Mouse (Mus musculus) thymus, adult 2 months (tissue): ENCODE data around the gene Xpot. TPM values are rescaled to one million over a fixed set of nuclear protein-coding genes. Genes with fewer than 3 reads are reported as not detected.

Source experiments
- DNase-seq: peaks from one replicate; pipeline ENCODE4 v3.0.0; 2021
- H3K27ac ChIP-seq: fragments of 200-500 bp; 2 replicates; pipeline ENCODE4 v1.5.1; 2012; ENCODE audit warnings: low read length, control low read depth; ENCODE audit not compliant: control insufficient read depth, insufficient read depth
- H3K27me3 ChIP-seq: fragments of 200-500 bp; 2 replicates; pipeline ENCODE4 v1.6.1; 2012; ENCODE audit warnings: mild to moderate bottlenecking, low read length, moderate library complexity, mixed read lengths; ENCODE audit not compliant: control insufficient read depth, insufficient read depth
- H3K36me3 ChIP-seq: fragments of 200-500 bp; 2 replicates; pipeline ENCODE4 v1.6.1; 2012; ENCODE audit warnings: mild to moderate bottlenecking, low read length, moderate library complexity; ENCODE audit not compliant: control insufficient read depth, insufficient read depth
- H3K4me1 ChIP-seq: fragments of 200-500 bp; replicated peaks from 2 replicates; pipeline ENCODE4 v1.6.1; 2012; ENCODE audit warnings: low read length; ENCODE audit not compliant: control insufficient read depth, insufficient read depth
- H3K4me3 ChIP-seq: fragments of 200-500 bp; 2 replicates; pipeline ENCODE4 v1.5.1; 2012; ENCODE audit warnings: mild to moderate bottlenecking, low read length, control low read depth, moderate library complexity; ENCODE audit not compliant: control insufficient read depth, insufficient read depth
- CTCF ChIP-seq: fragments of 200-500 bp; IDR thresholded peaks from 2 replicates; pipeline ENCODE4 v1.5.1; 2012; ENCODE audit warnings: mild to moderate bottlenecking, control low read depth, low read length, moderate library complexity, borderline replicate concordance; ENCODE audit not compliant: control insufficient read depth, poor library complexity, insufficient read depth; ENCODE audit errors: extremely low read depth
- POLR2A ChIP-seq: fragments of 200-500 bp; IDR thresholded peaks from 2 replicates; pipeline ENCODE4 v1.6.1; 2012; ENCODE audit warnings: mild to moderate bottlenecking, low read length, control low read depth, moderate library complexity; ENCODE audit not compliant: control insufficient read depth, poor library complexity, insufficient read depth; ENCODE audit errors: extremely low read depth
- WGBS: fragments of 180-500 bp; shearing (Covaris S2); methylation state at CpG from one replicate; pipeline ENCODE4 v1.1.7; 2018; 5-methylcytosine and 5-hydroxymethylcytosine counted together
- polyA plus RNA-seq: library from polyadenylated mRNA; depleted of rRNA; stranded (reverse); fragments of >200 nt; gene quantifications from 2 replicates; pipeline ENCODE4 v1.2.3, GENCODE M21; 2012

Xpot gene
- polyA plus RNA-seq, 1 experiment = 80.9 TPM

- Histone ChIP-seq H3K4me3 (no peak overlapping the region), H3K27ac (no peak overlapping the region), H3K36me3 (peaks cover 3% of the 10 kb centered on the region; the same call in 1 of the 2 replicates), H3K4me1 (no peaks in the 10 kb centered on the region; the same call in 1 of the 2 replicates), H3K27me3 (no peaks in the 10 kb centered on the region)
- 12% methylated on average over 9 of the region's 9 CpGs for WGBS
- no peak for DNase-seq
- TF ChIP-seq CTCF (no peak), POLR2A (no peak)
These were observed 1.1 kb downstream of the Xpot start for GRCm38 (mm10) chr10:121625006-121625405.

- DNase-seq = no peak
- Histone ChIP-seq H3K4me1 (no peaks in the 10 kb centered on the region; the same call in 1 of the 2 replicates), H3K27me3 (no peaks in the 10 kb centered on the region), H3K27ac (no peak overlapping the region), H3K4me3 (no peak overlapping the region), H3K36me3 (peaks cover 3% of the 10 kb centered on the region; the same call in 1 of the 2 replicates)
- TF ChIP-seq CTCF (no peak), POLR2A (no peak)
- 88% methylated on average over 7 of the region's 7 CpGs for WGBS
These were observed 2.5 kb downstream of the Xpot start for GRCm38 (mm10) chr10:121623670-121624069.

- Histone ChIP-seq H3K27ac (no peak overlapping the region), H3K4me1 (no peaks in the 10 kb centered on the region; the same call in 1 of the 2 replicates), H3K36me3 (peaks cover 10% of the 10 kb centered on the region), H3K4me3 (no peak overlapping the region), H3K27me3 (no peaks in the 10 kb centered on the region)
- no peak for DNase-seq
- WGBS = 94% methylated on average over 6 of the region's 6 CpGs
- no peak for TF ChIP-seq POLR2A
- no peak for TF ChIP-seq CTCF
These were observed 3.7 kb downstream of the Xpot start for GRCm38 (mm10) chr10:121622431-121622830.

- Histone ChIP-seq H3K36me3 (peaks cover 45% of the 10 kb centered on the region), H3K4me1 (no peaks in the 10 kb centered on the region), H3K4me3 (no peak overlapping the region), H3K27me3 (no peaks in the 10 kb centered on the region), H3K27ac (no peak overlapping the region)
- DNase-seq = no peak
- TF ChIP-seq CTCF (no peak), POLR2A (no peak)
- whole genome bisulfite sequencing = 97% methylated on average over 7 of the region's 7 CpGs
These were observed 10.2 kb downstream of the Xpot start for GRCm38 (mm10) chr10:121615935-121616334.

GRCm38 (mm10) chr10:121615146-121615870, 10.8 kb downstream of the Xpot start:
- Histone ChIP-seq H3K4me1 (no peaks in the 10 kb centered on the region), H3K27me3 (no peaks in the 10 kb centered on the region), H3K36me3 (peaks cover 41% of the 10 kb centered on the region), H3K4me3 (no peak overlapping the region), H3K27ac (no peak overlapping the region)
- TF ChIP-seq POLR2A = no peak
- DNase-seq = no peak
- WGBS = 98% methylated on average over 13 of the region's 13 CpGs

- Histone ChIP-seq H3K36me3 (peaks cover 41% of the 10 kb centered on the region), H3K27ac (no peak overlapping the region), H3K4me1 (no peaks in the 10 kb centered on the region), H3K27me3 (no peaks in the 10 kb centered on the region), H3K4me3 (no peak overlapping the region)
- TF ChIP-seq POLR2A (no peak), CTCF (no peak)
- no peak for DNase-seq
- 49% methylated on average over 13 of the region's 13 CpGs for WGBS
These were observed 12.6 kb downstream of the Xpot start for GRCm38 (mm10) chr10:121613570-121613969.

- Histone ChIP-seq H3K27ac (no peak overlapping the region), H3K27me3 (no peaks in the 10 kb centered on the region), H3K36me3 (peaks cover 35% of the 10 kb centered on the region), H3K4me3 (no peak overlapping the region), H3K4me1 (no peaks in the 10 kb centered on the region)
- WGBS = 95% methylated on average over 6 of the region's 6 CpGs
- no peak for DNase-seq
- TF ChIP-seq CTCF (no peak), POLR2A (no peak)
These were observed 13.7 kb downstream of the Xpot start for GRCm38 (mm10) chr10:121612448-121612847.
